Comparison of ENCODE assay signal across 8 mouse cellular contexts in genomic region chr3:54756058-54756457, GRCm38 (mm10). TPM values are rescaled to one million over a fixed set of nuclear protein-coding genes. Genes with fewer than 3 reads are reported as not detected.
DNase-seq lines count a peak whose midpoint lies in the region; ATAC-seq lines count a peak whose summit lies in the region.

No protein-coding gene starts in this region.

- H3K4me2 ChIP-seq in stomach, embryonic 14.5 days (replicated peaks; ENCODE audit: low read depth, low read length) = peak overlapping the region; percentile 96

- intact Hi-C loops in left cerebral cortex, postnatal 4 days (cut with DNase I) = no loop called here
- intact Hi-C loops in heart, postnatal 14 days (cut with DNase I) = no loop called here

- peak overlapping the region; percentile 69 for H3K4me3 ChIP-seq in stomach, embryonic 14.5 days (ENCODE audit: low read depth, low read length)

- no peaks in the 10 kb centered on the region for H3K27me3 ChIP-seq in stomach, embryonic 14.5 days (ENCODE audit: control insufficient read depth, insufficient read depth, low read length)

- H3K36me3 ChIP-seq in stomach, embryonic 14.5 days (ENCODE audit: control insufficient read depth, insufficient read depth, low read length) = no peaks in the 10 kb centered on the region

- DNase-seq in left cerebral cortex, adult 18-20 months (ENCODE audit: low spot score in 2 of 2) = peak; percentile 47 to 68
- DNase-seq in left cerebral cortex, postnatal 4 days = no peak
- peak; percentile 8 for DNase-seq in embryo, embryonic 11.5 days (ENCODE audit: low read depth, low spot score)
- peak; percentile 10 to 26 for DNase-seq in heart, postnatal 14 days
- DNase-seq in layer of hippocampus, adult 9-11 months = peak; percentile 35
- peak; percentile 51 for DNase-seq in lung, postnatal 14 days

- H3K4me1 ChIP-seq in stomach, embryonic 14.5 days (ENCODE audit: control insufficient read depth, insufficient read depth, low read length) = peaks cover 9% of the 10 kb centered on the region; the same call in 1 of the 2 replicates

- no peak for ATAC-seq in stomach, embryonic 14.5 days (ENCODE audit: insufficient number of reproducible peaks, insufficient read depth, low FRiP score, low read depth)
- ATAC-seq in inflammation-experienced regulatory T-cells, adult 6 months = no peak

- H3K9me3 ChIP-seq in stomach, embryonic 14.5 days (ENCODE audit: control insufficient read depth, low read depth, low read length) = no peaks in the 10 kb centered on the region

- H3K9ac ChIP-seq in stomach, embryonic 14.5 days (replicated peaks; ENCODE audit: low read depth, low read length) = 0 out of 2 replicates have a peak overlapping the region, but pooled peaks have one; percentile 28

- WGBS in stomach, embryonic 14.5 days = 2% methylated on average over 11 of the region's 11 CpGs

- H3K27ac ChIP-seq in stomach, embryonic 14.5 days (ENCODE audit: low read length) = peak overlapping the region; percentile 68

RNA-seq across cellular contexts. Expression of gene Smad9, which starts 0.7 kb away (rescaled TPM):
- 10 to 100 TPM in 1 of 2 experiments, 1 to 10 TPM in 1; 7.9 to 10.7 TPM for total RNA-seq in left cerebral cortex, adult 18-20 months (2021)
- total RNA-seq in left cerebral cortex, postnatal 4 days (2021) = 1 to 10 TPM; 2.8 to 3.1 TPM
- total RNA-seq in heart, postnatal 14 days (2021) = 1 to 10 TPM; 1.2 to 2.2 TPM
- polyA plus RNA-seq in stomach, embryonic 14.5 days (2014; fragmentation: Nextera tagmentation; extraction: Ambion mirVana) = 3.0 and 3.2 TPM in 2 replicates
- polyA plus RNA-seq in inflammation-experienced regulatory T-cells, adult 6 months (2017; shearing (Covaris generic)) = not detected

RNA-seq across cellular contexts. Expression of gene Alg5, which starts 20.7 kb away (rescaled TPM):
- 10 to 100 TPM; 18.6 to 19.7 TPM for total RNA-seq in left cerebral cortex, adult 18-20 months (2021)
- total RNA-seq in left cerebral cortex, postnatal 4 days (2021) = 10 to 100 TPM; 24.5 to 31.4 TPM
- total RNA-seq in heart, postnatal 14 days (2021) = 10 to 100 TPM; 11.9 to 12.0 TPM
- polyA plus RNA-seq in stomach, embryonic 14.5 days (2014; fragmentation: Nextera tagmentation; extraction: Ambion mirVana) = 53.1 and 71.2 TPM in 2 replicates
- 10 to 100 TPM; 71.1 to 93.1 (median 79.9) TPM for polyA plus RNA-seq in inflammation-experienced regulatory T-cells, adult 6 months (2017; shearing (Covaris generic))

RNA-seq across cellular contexts. Expression of gene Exosc8, which starts 20.9 kb away (rescaled TPM):
- 10 to 100 TPM; 31.4 to 31.9 TPM for total RNA-seq in left cerebral cortex, adult 18-20 months (2021)
- 10 to 100 TPM; 53.9 to 60.7 TPM for total RNA-seq in left cerebral cortex, postnatal 4 days (2021)
- total RNA-seq in heart, postnatal 14 days (2021) = 10 to 100 TPM; 17.3 to 22.3 TPM
- polyA plus RNA-seq in stomach, embryonic 14.5 days (2014; fragmentation: Nextera tagmentation; extraction: Ambion mirVana) = 123 and 125 TPM in 2 replicates
- 100 to 1,000 TPM; 228 to 264 (median 247) TPM for polyA plus RNA-seq in inflammation-experienced regulatory T-cells, adult 6 months (2017; shearing (Covaris generic))

RNA-seq across cellular contexts. Expression of gene Gm21958, which starts 41.9 kb away (rescaled TPM):
- not detected for total RNA-seq in left cerebral cortex, adult 18-20 months (2021)
- total RNA-seq in left cerebral cortex, postnatal 4 days (2021) = not detected
- not detected for total RNA-seq in heart, postnatal 14 days (2021)
- polyA plus RNA-seq in stomach, embryonic 14.5 days (2014; fragmentation: Nextera tagmentation; extraction: Ambion mirVana) = 1.4 and 1.9 TPM in 2 replicates
- 1 to 10 TPM in 2 of 3 experiments, not detected in 1; 1.1 TPM for polyA plus RNA-seq in inflammation-experienced regulatory T-cells, adult 6 months (2017; shearing (Covaris generic))

RNA-seq across cellular contexts. Expression of gene Rfxap, which starts 51.5 kb away (rescaled TPM):
- total RNA-seq in left cerebral cortex, adult 18-20 months (2021) = 10 to 100 TPM; 46.9 to 47.2 TPM
- 10 to 100 TPM; 53.9 to 60.5 TPM for total RNA-seq in left cerebral cortex, postnatal 4 days (2021)
- 10 to 100 TPM; 21.8 to 23.4 TPM for total RNA-seq in heart, postnatal 14 days (2021)
- 33.4 and 39.9 TPM in 2 replicates for polyA plus RNA-seq in stomach, embryonic 14.5 days (2014; fragmentation: Nextera tagmentation; extraction: Ambion mirVana)
- 1 to 10 TPM; 3.6 to 6.0 (median 5.8) TPM for polyA plus RNA-seq in inflammation-experienced regulatory T-cells, adult 6 months (2017; shearing (Covaris generic))
